Mouse (Mus musculus): Measurements from ENCODE around the gene Haus3. TPM values are rescaled to one million over a fixed set of nuclear protein-coding genes. Genes with fewer than 3 reads are reported as not detected.
A peak's percentile ranks its signal among the peaks of the same experiment; 100 is the strongest.

The Haus3 gene
- total and polyA plus RNA-seq, 3 experiments: 0.33 to 8.4 (median 7.2) TPM

- peak; percentile 85 for DNase-seq
Measured at GRCm38 (mm10) chr5:34186961-34187391, 17.6 kb upstream of the Haus3 start.

GRCm38 (mm10) chr5:34186391-34186790 lies 17.1 kb upstream of the Haus3 start:
- peak; percentile 36 for DNase-seq

DNA sequence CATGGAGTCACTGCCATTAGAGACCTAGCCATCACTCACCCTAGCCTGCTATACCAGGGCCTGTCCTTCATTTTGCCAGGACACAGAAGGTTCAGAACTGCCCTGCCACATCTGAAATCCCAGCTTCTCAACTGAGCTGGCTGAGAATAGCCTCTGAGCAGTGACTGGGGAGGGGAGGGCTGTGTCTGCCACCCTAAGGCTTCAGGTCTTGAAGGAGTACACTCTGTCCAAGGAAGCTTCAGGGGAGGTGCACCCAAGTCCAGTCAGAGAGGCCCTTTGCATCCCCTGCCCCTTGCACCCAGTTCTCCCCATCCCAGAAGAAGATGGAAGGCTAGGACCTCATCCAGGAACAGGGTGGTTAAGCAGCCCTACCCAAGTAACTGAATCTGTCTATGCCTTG lies 16.5 kb upstream of the Haus3 start:
- DNase-seq: peak; percentile 5

GRCm38 (mm10) chr5:34185051-34185580 lies 15.8 kb upstream of the Haus3 start:
- peak; percentile 2 for DNase-seq

GRCm38 (mm10) chr5:34183976-34184375 lies 14.6 kb upstream of the Haus3 start:
- DNase-seq: no peak

DNA sequence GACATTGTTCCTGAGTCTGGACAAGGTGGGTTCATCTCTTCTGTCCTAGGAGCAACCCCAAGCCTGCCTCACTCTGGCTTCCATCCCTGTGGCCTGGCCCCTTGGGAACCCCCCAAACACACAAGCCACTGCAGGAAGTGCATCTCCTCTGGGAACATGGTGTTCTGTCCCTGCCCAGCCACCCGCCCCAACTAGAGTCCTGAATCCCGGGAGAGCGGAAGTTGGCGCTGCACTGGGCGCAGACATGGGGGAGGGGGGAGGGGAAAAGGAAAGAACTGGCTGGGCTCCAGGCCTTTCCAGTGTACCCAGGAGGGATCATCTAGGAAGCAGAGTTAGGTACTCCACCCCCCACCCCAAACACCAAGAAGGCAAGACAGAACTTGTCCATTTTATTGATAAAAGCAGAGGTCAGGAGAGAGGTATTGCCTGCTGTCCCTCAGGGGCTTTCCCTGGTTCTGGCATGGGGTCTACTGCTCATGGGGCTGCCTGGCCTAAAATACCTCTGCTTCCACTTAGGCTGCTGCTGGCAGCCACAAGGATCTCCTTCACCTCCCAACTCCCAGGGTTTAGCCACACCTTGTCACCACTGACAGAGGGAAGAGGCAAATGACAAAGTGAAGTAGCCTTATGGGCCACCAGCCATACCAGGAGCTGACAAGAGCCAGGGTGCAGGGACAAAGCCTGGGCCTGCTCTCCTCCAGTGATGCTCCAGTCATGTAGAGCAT lies 14.0 kb upstream of the Haus3 start:
- DNase-seq: peak; percentile 65

GRCm38 (mm10) chr5:34182486-34182885 lies 13.2 kb upstream of the Haus3 start:
- DNase-seq: no peak

- no peak for DNase-seq
Measured at GRCm38 (mm10) chr5:34177821-34178220, 8.5 kb upstream of the Haus3 start.

DNA sequence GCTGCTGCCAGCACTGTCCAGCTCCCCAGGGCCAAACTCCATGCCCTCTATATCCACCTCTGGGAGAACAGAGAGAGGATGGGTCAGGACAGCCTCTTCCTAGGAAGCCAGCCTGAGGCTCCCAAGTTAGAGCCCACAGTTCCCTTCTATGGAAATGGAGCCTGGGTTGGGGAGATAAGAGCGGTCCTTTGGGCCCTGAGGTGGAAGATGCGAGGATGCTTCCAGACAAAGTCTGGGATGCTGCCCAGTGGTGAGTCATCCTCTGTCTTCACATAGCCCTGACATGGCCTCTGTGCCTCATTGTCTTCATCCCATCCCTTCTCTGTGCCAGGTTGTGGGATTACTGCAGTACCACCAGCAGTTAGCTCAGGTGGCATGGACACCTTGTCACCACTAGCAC lies 7.8 kb upstream of the Haus3 start:
- DNase-seq: peak; percentile 61

DNA sequence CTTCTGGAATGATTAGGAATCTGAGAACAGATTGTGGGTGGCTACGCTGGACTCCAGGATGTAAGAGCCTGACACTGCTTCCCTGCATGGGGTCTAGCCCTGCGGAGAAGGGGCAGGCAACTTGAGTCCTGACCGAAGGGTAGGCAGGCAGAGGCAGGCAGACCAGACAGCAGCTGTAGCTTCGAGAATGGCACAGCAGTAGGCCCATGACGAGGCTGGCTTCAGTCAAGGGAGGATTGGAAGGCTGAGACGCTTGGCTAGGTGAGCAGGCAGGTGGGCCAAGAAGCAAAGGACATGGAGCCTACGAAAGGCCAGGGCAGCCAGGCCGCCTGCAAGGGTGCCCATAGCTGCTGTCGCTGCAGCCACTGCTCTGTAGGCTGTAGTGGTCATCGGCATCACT lies 7.4 kb upstream of the Haus3 start:
- no peak for DNase-seq

DNA sequence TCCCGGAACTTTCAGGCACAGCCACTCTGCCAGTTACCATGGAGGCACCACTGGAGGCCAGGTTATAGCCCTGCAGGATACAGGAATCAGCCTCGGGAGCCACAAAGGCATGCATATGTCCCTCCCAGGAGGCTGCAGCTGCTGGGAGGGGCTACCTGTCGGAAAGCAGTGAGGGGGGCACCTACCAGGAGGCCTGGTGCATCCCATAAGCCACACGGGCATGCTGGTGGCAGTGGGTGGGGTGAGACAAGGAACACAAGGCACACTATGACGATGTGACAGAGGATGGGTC lies 6.0 kb upstream of the Haus3 start:
- DNase-seq: no peak

DNA sequence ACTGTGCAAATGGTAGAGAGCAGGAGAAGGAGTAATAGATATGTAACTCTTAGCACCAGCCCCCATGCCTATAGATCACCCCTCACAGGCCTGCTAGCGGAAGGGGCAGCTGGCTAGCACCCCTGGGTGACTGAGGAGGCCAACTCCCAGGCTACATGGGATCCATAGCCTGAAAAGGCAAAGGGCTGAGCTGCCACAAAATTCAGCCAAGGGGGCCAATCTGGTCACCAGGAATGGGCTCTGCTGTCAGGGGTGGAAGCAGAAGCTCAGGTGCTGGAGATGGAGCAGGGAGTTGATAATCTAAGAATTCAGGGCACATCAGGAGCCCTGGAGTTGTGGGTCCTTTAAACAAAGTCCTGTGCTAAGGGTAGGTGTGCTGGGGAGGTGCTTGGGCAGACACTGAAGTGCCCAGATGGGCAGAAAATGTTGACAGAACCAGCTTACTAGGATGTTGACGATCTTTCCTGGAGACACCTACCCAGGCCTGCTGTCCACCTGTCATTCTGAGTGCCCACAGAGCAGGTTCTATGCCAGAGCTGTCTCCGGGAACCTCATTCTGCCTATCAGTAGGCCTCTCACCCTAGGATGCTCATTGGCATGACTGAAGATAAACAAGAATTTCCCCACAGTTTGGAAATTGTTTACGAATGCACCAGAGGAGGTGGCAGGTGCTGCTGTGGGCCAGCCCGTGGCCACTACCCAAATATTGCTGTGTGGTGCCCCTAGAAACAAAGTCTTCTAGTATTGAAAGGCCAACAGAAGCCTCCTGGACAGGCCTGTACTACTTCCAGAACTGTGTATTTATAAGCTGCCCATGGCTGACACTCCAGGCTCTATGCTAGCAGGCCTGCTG lies 5.4 kb upstream of the Haus3 start:
- no peak for DNase-seq

- DNase-seq: no peak
Measured at GRCm38 (mm10) chr5:34174021-34174420, 4.7 kb upstream of the Haus3 start.

DNA sequence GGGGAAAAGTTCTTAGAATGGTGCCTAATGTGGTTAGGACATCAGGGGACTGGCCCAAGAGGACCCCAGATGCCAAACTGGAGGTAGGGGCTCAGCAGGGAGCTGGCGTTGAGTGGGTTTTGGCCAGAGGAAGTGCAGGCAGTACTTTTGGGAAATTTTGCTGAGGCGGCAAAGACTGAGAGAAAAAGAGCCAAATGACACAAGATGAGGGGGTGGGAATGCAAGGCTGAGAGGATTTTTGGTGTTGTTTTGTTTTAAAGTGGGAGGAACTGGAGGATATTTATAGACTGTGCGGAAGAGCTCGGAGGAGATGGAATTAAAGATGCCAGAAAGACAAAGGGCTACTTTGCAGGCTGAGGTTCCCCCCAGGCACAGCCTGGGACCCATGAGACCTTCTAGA lies 1.4 kb upstream of the Haus3 start:
- DNase-seq: no peak

GRCm38 (mm10) chr5:34169954-34170353 lies 627 bp upstream of the Haus3 start:
- DNase-seq: no peak

DNA sequence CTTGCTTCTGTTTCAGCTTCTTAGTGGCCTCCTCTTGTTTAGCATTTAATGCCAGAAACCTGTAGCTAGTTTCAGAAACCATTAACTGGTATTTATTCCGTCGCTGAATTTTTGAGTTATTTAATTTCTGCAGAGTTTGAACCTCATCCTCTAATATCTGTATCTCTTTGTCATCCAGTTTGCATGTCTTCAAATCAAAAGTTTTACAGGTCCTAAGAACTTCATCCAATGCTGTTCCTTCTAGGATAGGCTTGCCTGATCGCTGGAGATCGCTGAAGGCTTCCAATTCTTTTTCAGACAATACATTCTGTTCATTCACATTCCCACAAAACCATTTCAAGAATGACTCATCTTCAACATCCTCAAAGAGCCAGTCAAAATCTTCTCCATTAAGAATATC lies 1.5 kb downstream of the Haus3 start:
- no peak for DNase-seq

DNA sequence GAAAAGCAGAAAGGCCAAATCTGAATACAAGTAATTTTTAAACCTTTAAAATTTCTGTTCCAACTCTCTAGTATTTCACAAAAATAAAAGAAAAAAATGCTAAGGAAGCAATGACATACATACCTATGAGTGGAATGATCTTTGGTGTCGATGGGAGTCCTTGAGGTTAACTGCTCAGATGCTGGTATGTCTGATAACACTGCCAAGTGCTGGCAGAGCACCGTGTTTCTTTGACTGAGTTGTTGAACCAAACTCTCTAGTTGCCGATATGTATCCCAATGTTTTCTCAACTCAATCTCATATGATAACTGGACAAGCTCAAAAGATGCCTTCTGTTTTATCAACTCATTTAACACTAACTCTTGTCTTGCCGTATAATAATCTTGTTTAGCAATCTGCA lies 3.5 kb downstream of the Haus3 start:
- no peak for DNase-seq

DNA sequence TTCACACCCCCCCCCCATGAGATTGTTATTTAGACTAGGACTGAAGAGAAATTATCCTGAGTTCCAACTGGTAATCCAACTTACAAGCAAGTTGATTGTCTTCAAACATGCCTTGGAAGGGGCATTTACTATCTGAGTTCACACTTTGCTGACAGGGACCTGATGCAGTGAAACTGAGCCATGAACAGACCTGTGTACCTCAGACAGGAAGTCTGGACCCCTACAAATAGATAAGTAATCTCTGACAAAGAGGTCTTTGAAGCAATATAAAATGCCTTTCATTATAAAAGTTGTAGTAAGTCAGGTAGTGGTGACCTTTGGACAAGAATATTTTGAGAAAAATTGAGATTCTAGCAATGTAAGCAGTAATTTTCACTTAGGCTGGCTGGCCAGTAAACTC lies 20.9 kb downstream of the Haus3 start:
- DNase-seq: no peak

DNA sequence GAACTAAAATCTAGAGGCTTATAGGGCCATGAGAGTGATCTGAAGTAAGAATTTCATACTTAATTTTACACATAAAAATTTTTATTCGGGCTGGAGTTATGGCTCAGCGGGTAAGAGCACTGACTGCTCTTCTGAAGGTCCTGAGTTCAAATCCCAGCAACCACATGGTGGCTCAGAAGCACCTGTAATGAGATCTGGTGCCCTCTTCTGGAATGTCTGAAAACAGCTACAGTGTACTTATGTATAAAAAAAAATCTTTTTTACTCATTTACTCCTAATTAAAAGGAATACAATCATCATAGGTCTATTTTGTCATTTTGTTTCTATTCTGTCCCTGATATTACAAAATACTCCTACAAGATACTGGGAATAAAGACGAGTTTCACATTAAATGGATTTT lies 21.8 kb downstream of the Haus3 start:
- DNase-seq: no peak

DNA sequence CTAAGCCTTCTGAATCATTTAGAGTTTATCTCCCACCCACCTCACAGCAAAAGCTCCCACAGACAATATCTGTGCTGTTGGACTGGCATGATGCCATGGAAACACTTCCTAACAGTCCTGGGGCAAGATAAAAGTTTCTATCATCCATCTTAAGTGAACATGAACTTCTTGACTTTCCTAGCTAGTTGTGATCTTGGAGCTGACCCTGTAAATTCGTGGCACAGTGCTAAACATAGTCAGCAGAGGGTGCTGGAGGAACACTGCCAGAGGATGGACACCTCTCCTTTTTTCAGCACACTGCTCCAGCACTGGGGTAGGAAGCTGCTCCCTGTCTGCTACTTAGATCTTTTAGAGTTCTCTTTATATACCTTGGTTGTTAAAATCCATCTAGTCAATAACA lies 29.6 kb downstream of the Haus3 start:
- peak; percentile 35 for DNase-seq

DNA sequence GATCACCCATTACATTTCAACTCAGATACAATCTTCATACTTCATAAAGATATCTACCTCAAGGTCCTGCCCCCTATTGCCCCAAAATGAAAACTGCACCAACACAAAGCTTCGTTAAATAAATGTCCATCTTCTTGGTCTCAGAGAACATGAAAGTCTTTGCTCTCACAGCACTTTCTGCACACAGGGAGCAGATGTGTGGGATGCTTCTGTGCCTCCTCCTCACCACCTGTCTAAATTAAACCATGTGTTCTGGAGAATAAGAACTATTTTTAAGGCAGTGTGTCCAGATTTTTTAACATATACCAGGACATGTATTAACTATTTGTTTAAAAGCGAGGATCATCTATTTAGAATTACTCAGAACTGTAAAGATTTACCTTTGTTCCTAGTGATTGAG lies 36.6 kb downstream of the Haus3 start:
- no peak for DNase-seq

DNA sequence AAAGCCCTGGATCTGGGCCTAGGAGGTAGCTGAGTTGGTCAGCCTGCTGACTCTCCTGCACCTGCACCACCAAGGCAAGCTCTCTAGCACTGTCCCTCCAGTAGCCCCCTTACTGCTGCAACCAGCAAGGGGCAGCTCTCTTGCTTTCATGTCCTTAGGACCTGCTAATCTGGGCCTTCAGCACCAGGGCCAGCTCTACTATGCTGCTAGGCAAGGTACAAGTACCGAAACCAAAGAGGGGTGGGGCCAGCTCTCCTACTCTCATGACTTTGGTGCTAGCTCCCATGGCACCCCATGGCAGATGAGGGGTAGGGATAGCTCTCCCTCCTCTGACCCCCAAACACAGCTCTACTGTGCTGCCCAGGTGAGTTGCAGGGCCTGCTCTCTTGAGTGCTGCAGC lies 45.2 kb downstream of the Haus3 start:
- DNase-seq: no peak

GRCm38 (mm10) chr5:34119121-34119856 lies 50.0 kb downstream of the Haus3 start:
- DNase-seq: no peak
